Mouse (Mus musculus): Measurements from ENCODE around the gene Slc7a8. TPM values are rescaled to one million over a fixed set of nuclear protein-coding genes. Genes with fewer than 3 reads are reported as not detected.

The Slc7a8 gene
- polyA plus RNA-seq, 1 experiment from 2014 or later: 30.9 TPM

DNA sequence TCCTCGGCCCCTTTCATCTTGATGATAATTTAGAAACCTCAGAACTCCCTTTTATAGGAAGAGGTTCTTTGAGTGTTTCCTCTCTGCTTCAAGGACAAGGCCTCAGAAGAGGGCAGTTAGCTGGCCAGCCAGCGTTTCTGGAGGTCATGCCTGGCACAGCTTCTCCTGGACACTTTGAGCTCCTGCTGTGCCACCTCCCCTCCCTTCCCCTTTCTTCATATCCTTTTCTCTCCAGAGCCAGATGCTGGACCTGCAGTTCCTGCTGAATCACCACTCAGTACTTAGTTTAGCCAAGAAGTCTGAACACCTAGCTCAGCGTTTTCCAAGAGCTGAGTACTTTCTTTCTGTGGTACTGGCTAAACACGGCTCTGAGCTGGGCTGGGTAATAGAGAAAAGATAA lies 32.5 kb downstream of the Slc7a8 start:
- H3K27ac ChIP-seq: no peak overlapping the region
- no peaks in the 10 kb centered on the region for H3K27me3 ChIP-seq (replicated peaks)
- 73% methylated on average over 4 of the region's 4 CpGs for WGBS
- no peaks in the 10 kb centered on the region for H3K9me3 ChIP-seq
- no peak overlapping the region for H3K9ac ChIP-seq
- no peak for ATAC-seq
- H3K4me3 ChIP-seq (replicated peaks): no peak overlapping the region
- H3K4me1 ChIP-seq (replicated peaks): 0 out of 2 replicates have a peak, but pooled peaks cover 10% of the 10 kb centered on the region
- H3K36me3 ChIP-seq: no peaks in the 10 kb centered on the region
- no peak overlapping the region for H3K4me2 ChIP-seq (replicated peaks)

DNA sequence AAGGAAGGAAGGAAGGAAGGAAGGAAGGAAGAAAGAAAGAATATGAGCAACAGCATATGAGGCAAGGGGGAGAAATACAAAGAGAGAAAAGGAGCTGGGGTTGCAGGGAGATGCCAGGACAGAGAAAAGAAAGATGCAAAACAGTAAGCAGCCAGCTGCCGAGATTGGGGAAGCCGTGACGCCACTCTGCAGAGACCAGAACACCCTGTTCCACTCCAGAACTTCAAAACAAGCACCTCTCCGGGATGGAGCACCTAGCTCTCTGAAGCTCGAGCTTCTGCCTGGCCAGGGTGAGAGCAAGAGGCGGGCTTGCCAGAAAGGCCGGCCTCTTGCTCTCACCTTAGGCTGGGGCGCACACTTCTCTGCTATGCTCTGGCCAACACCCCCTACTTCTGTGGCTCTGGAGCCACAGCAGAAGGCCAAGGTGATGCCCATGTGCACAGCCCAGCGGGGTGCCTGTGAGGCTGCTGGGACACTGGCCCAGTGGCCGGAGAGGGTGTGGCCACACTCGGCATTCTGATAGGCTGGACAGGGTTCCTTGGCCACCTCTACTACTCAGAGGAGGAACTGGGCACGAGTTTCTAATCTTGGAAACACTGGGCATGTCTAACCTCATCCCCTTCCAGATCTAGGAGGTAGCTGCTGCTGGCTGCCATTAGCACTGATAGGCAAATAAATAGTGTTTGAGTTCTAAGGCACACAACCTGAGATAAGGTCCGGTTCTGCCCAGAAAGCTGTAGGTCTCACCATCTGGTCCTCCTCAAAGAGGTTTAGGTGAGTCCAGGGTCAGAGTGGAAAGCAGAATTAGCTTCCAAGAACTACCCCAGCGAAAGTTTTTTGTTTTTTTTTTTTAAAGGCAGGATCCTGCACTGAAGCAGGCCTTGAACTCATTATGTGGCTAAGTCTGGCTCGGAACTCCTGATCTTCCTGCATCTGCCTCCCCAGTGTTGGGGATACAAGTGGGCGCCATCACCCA lies 33.5 kb downstream of the Slc7a8 start:
- Histone ChIP-seq H3K27ac (no peak overlapping the region), H3K4me3 (replicated peaks) (no peak overlapping the region), H3K4me1 (replicated peaks) (0 out of 2 replicates have a peak, but pooled peaks cover 7% of the 10 kb centered on the region), H3K36me3 (no peaks in the 10 kb centered on the region), H3K27me3 (replicated peaks) (no peaks in the 10 kb centered on the region), H3K9ac (no peak overlapping the region), H3K4me2 (replicated peaks) (no peak overlapping the region), H3K9me3 (no peaks in the 10 kb centered on the region)
- 72% methylated on average over 16 of the region's 16 CpGs for WGBS
- ATAC-seq: no peak

DNA sequence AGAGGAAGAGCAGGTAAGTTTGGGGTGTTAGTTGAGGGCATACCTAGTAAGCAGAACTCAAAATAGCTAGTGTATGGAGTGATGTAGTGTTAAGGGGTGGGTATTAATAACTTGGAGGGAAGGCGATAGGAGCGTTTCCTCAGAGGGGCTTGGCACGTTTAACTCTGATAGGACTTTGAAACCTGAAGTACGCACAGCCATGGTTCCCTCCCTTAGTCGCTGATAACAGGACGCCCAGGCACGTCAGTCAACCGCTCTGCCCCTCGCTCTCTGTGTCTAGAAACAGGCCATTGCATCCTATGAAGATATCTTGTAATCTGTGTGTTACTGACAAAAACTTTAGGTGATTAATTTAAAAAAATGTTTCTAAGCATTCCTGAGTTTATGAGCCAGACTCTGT lies 35.7 kb downstream of the Slc7a8 start:
- no peak overlapping the region for H3K27ac ChIP-seq
- no peaks in the 10 kb centered on the region for H3K36me3 ChIP-seq
- H3K9me3 ChIP-seq: no peaks in the 10 kb centered on the region
- H3K27me3 ChIP-seq (replicated peaks): no peaks in the 10 kb centered on the region
- H3K4me2 ChIP-seq (replicated peaks): no peak overlapping the region
- no peak overlapping the region for H3K4me3 ChIP-seq (replicated peaks)
- H3K4me1 ChIP-seq (replicated peaks): peaks cover 7% of the 10 kb centered on the region; the same call in 1 of the 2 replicates
- peak; percentile 59 for ATAC-seq
- no peak overlapping the region for H3K9ac ChIP-seq
- WGBS: 69% methylated on average over 9 of the region's 9 CpGs

DNA sequence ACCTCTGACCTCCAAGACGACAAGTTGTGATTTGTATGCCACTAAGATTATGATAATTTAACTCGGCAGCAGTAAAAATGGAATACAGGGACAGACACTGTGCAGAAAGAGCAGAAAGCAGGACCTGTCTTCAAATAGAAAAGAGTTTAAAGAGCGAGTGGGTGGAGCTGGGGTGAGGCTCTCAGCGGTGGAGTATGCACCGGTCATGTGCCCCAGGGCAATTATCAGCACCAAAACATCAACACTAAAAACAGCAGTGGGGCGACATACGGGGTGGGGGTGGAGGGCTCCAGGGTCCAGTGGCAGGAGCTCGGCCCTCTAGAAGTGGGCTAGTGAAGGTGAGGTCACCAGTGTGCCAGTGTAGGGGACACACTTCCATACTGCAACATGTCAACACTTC lies 37.3 kb downstream of the Slc7a8 start:
- WGBS: 33% methylated on average over 8 of the region's 8 CpGs
- H3K27ac ChIP-seq: no peak overlapping the region
- H3K4me2 ChIP-seq (replicated peaks): no peak overlapping the region
- H3K27me3 ChIP-seq (replicated peaks): no peaks in the 10 kb centered on the region
- H3K36me3 ChIP-seq: no peaks in the 10 kb centered on the region
- peak; percentile 39; the same call in 1 of the 2 replicates for ATAC-seq
- H3K9me3 ChIP-seq: no peaks in the 10 kb centered on the region
- H3K9ac ChIP-seq: no peak overlapping the region
- peaks cover 7% of the 10 kb centered on the region; the same call in 1 of the 2 replicates for H3K4me1 ChIP-seq (replicated peaks)
- no peak overlapping the region for H3K4me3 ChIP-seq (replicated peaks)

DNA sequence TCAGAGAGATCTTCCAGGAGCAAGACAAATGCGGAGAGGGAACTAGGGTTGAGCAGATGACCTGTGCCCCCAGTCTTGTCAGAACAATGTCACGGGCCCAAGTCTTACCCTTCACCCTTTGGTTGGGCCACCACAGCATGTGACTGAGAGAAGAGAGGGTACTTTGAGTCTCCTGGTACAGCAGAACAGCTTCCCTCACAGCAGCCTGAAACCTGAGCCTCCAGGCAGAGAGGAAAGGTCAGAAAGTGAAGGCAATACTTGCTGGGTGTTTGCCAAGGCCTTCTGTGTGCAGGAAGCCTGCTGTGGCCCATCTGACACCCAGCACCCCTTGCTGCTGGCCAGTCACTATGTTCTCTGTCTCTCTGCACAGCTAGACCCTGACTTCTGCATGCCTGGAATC lies 39.4 kb downstream of the Slc7a8 start:
- H3K9ac ChIP-seq: no peak overlapping the region
- no peaks in the 10 kb centered on the region for H3K9me3 ChIP-seq
- 51% methylated on average over 2 of the region's 2 CpGs for WGBS
- peak; percentile 73 for ATAC-seq
- H3K4me2 ChIP-seq (replicated peaks): no peak overlapping the region
- H3K27me3 ChIP-seq (replicated peaks): no peaks in the 10 kb centered on the region
- H3K4me3 ChIP-seq (replicated peaks): no peak overlapping the region
- no peak overlapping the region for H3K27ac ChIP-seq
- H3K36me3 ChIP-seq: no peaks in the 10 kb centered on the region
- H3K4me1 ChIP-seq (replicated peaks): peaks cover 5% of the 10 kb centered on the region; the same call in 1 of the 2 replicates

DNA sequence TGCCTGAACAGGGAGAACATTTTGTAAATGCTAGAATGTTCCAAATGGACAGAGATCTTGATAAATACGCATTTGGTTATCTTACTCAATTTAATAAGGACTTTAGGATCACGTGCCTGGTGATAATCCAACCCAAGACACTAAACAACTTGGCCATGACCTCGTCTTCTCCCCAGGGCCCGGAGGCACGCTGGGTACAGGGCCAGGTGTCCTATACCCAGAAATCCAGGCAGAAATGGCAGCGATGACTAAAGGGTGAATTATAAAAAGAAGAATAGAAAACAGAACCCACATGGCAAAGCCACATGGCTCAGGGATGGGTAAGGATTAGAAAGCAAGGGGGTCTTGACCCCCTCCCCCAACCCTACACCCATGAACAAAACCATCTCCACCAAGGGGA lies 40.0 kb downstream of the Slc7a8 start:
- no peak for ATAC-seq
- H3K27me3 ChIP-seq (replicated peaks): no peaks in the 10 kb centered on the region
- H3K4me1 ChIP-seq (replicated peaks): peaks cover 7% of the 10 kb centered on the region; the same call in 1 of the 2 replicates
- no peak overlapping the region for H3K4me2 ChIP-seq (replicated peaks)
- H3K4me3 ChIP-seq (replicated peaks): no peak overlapping the region
- no peak overlapping the region for H3K27ac ChIP-seq
- H3K9me3 ChIP-seq: no peaks in the 10 kb centered on the region
- H3K36me3 ChIP-seq: no peaks in the 10 kb centered on the region
- H3K9ac ChIP-seq: no peak overlapping the region
- 86% methylated on average over 6 of the region's 6 CpGs for WGBS

DNA sequence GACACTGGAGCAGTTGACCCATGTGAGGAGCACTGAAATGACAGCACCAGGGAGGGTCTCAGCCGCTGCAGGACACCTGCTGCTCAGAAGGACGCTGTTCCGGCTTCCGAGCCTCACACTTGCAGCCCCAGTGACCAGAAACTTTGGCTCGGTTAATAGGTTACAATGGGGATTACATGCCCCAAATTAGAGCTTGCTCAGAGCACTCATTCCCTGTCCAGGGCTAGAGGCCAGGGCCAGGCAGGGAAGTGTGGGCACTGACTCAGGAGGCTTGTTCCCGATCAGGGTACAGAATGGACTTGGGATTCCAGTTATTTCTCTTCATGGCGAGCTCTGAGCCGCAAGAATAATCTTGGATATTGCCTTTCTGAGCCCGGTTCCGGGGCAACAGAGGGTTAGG lies 44.1 kb downstream of the Slc7a8 start:
- H3K27ac ChIP-seq: no peak overlapping the region; the same call in 1 of the 2 replicates

DNA sequence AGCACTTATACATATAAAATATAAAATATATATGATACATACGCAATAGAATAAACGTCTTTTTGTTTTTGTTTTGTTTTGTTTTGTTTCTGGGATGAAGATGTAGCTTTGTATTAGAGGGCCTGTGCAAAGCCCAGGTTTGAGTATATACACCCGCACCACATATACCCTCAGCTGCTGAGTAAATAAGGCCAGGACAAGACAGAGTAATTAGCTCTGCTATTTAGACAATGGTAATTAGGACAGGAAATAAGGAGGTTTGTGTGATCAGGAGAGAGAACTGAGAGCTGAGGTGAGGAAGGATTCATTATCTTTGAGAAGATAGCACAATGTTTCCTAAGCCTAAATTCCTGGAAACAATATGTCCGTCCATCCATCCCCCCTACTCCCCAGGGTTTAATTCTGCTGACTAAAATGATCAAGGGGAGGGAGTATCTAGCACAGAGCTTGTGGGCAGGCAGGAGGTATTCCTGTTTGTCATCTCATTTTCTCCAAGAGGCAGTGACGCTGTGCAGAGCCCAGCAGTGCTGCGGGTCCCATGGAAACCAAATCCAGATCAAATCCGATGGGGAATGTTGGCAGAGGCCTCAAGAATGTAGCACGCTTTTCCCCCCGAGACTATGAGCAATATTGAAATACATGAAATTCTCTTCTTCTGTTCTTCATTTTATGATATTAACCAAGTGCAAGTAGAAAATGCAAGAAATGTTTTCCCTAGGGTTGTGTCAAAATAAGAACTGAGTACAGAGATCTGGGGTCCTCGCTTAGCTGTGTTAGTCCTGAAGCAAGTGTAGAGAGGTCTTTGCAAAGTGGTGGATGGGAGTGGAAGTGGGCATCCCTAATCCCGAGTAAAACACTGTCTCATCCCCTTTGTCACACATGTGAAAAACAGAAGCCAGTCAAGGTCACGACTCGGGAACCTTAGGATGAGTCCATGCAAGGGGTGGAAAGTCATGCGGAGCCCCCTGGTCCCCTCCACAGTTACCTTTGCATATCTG lies 44.9 kb downstream of the Slc7a8 start:
- peaks cover 5% of the 10 kb centered on the region; the same call in 1 of the 2 replicates for H3K4me1 ChIP-seq (replicated peaks)
- no peak overlapping the region for H3K4me2 ChIP-seq (replicated peaks)
- no peaks in the 10 kb centered on the region for H3K27me3 ChIP-seq (replicated peaks)
- no peaks in the 10 kb centered on the region for H3K36me3 ChIP-seq
- no peak overlapping the region for H3K27ac ChIP-seq
- no peaks in the 10 kb centered on the region for H3K9me3 ChIP-seq
- no peak overlapping the region for H3K4me3 ChIP-seq (replicated peaks)
- WGBS: 57% methylated on average over 14 of the region's 14 CpGs
- peak; percentile 57 for ATAC-seq
- H3K9ac ChIP-seq: no peak overlapping the region

More for the DNA sequence above, 44.1 kb downstream of the Slc7a8 start:
- no peak overlapping the region for H3K9ac ChIP-seq
- no peak overlapping the region for H3K4me3 ChIP-seq (replicated peaks)
- peaks cover 5% of the 10 kb centered on the region for H3K4me1 ChIP-seq (replicated peaks)
- no peak for ATAC-seq
- H3K27me3 ChIP-seq (replicated peaks): no peaks in the 10 kb centered on the region
- H3K4me2 ChIP-seq (replicated peaks): no peak overlapping the region
- H3K9me3 ChIP-seq: no peaks in the 10 kb centered on the region
- no peaks in the 10 kb centered on the region for H3K36me3 ChIP-seq
- 85% methylated on average over 10 of the region's 10 CpGs for WGBS

DNA sequence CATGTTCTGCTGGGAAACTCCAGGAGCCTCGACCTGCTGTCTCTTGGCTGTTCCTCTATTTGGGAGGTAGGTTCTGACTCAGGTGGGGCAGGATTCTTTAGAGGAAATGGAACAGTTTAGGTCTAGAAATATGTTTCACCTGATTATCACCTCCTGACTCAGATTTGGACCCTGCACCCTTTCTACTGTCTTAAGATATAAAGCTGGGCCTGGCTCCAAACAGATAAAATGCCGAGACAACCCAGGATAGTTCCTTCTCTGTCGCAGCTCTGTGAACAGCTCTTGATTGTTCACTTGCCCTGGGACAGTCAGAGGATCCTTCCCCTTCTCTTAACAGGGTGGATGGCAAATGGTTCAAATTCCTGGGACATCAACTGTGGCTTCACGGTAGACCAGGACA lies 46.5 kb downstream of the Slc7a8 start:
- ATAC-seq: no peak
- no peak overlapping the region for H3K27ac ChIP-seq
- H3K36me3 ChIP-seq: no peaks in the 10 kb centered on the region
- H3K27me3 ChIP-seq (replicated peaks): no peaks in the 10 kb centered on the region
- no peak overlapping the region for H3K4me3 ChIP-seq (replicated peaks)
- no peaks in the 10 kb centered on the region for H3K9me3 ChIP-seq
- WGBS: 60% methylated on average over 4 of the region's 4 CpGs
- H3K9ac ChIP-seq: no peak overlapping the region
- peaks cover 5% of the 10 kb centered on the region; the same call in 1 of the 2 replicates for H3K4me1 ChIP-seq (replicated peaks)
- H3K4me2 ChIP-seq (replicated peaks): no peak overlapping the region

DNA sequence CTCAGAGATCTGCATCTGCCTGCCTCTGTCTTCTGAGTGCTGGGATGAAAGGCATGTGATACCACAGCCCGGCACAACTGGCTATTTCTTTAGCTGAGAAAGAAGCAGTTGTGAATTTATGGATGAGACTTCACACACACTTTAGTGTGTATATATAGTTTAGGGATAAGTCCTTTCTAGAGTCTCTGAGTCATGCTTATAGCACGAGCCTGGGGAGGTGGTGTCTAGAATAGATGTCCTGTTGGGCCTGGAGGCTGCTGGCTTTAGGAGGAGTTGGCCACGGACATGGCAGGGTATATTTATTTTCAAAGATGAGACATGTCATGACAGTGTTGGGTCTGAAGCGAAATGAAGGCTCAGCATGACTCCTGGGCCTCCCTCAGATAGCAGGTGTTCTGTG lies 47.7 kb downstream of the Slc7a8 start:
- no peaks in the 10 kb centered on the region for H3K27me3 ChIP-seq (replicated peaks)
- no peak overlapping the region for H3K27ac ChIP-seq
- no peak overlapping the region for H3K9ac ChIP-seq
- no peaks in the 10 kb centered on the region for H3K9me3 ChIP-seq
- no peak overlapping the region for H3K4me2 ChIP-seq (replicated peaks)
- H3K4me3 ChIP-seq (replicated peaks): no peak overlapping the region
- H3K4me1 ChIP-seq (replicated peaks): peaks cover 5% of the 10 kb centered on the region; the same call in 1 of the 2 replicates
- no peaks in the 10 kb centered on the region for H3K36me3 ChIP-seq
- 66% methylated on average over 4 of the region's 4 CpGs for WGBS
- ATAC-seq: no peak

DNA sequence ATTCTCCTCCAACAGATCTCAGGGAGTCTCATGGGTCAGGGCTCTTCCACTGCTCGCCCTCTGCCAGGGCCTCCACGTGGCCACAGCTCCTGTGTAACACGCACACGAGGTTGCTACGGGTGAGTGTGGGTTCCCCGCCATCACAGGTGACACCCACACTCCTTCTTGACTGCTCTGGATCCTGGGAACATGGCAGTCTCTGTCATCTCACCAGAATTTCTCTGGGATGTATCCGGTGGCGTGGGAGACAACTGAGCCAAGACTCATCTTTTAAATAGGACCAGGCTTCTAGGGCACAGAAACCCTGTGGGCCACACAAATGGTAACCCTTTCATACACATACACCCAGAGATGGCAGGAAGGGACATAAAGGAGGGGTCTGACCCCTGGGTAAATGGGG lies 49.5 kb downstream of the Slc7a8 start:
- no peak overlapping the region for H3K4me2 ChIP-seq (replicated peaks)
- no peak overlapping the region for H3K27ac ChIP-seq
- no peak overlapping the region for H3K4me3 ChIP-seq (replicated peaks)
- no peak for ATAC-seq
- peaks cover under 1% of the 10 kb centered on the region; the same call in 1 of the 2 replicates for H3K4me1 ChIP-seq (replicated peaks)
- no peaks in the 10 kb centered on the region for H3K27me3 ChIP-seq (replicated peaks)
- H3K9ac ChIP-seq: no peak overlapping the region
- no peaks in the 10 kb centered on the region for H3K9me3 ChIP-seq
- no peaks in the 10 kb centered on the region for H3K36me3 ChIP-seq
- 90% methylated on average over 8 of the region's 8 CpGs for WGBS

DNA sequence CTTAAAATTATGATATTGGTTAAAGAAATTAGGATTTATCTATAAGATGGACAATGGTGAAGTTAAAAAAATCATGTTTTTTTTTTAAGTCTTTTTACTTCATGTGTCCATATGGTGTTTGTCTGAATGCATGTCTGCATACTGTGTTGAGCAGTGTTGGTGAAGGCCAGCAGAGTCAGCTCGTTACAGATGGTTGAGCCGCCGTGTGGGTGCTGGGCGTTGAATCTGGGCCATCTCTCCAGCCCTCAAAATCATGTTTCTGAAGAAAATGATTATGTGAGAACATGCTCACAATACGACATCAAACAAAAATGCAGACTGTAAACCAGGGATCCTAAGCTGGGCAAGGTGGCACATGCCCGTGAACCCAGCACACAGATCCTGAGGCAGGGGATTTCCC lies 51.4 kb downstream of the Slc7a8 start:
- Histone ChIP-seq H3K4me3 (replicated peaks) (no peak overlapping the region), H3K4me2 (replicated peaks) (no peak overlapping the region), H3K36me3 (no peaks in the 10 kb centered on the region), H3K27ac (no peak overlapping the region), H3K9me3 (no peaks in the 10 kb centered on the region), H3K4me1 (replicated peaks) (no peaks in the 10 kb centered on the region), H3K9ac (no peak overlapping the region), H3K27me3 (replicated peaks) (no peaks in the 10 kb centered on the region)
- WGBS: 81% methylated on average over 6 of the region's 6 CpGs
- no peak for ATAC-seq

All from intestine, embryonic 15.5 days (tissue).